Mouse (Mus musculus) embryonic facial prominence, embryonic 14.5 days (tissue): ENCODE data around the gene Zfp800. TPM values are rescaled to one million over a fixed set of nuclear protein-coding genes. Genes with fewer than 3 reads are reported as not detected.

ENCODE experiments used
- ATAC-seq: fragments of 200-750 bp; cut with Nextera tagmentation; 2 replicates; pipeline ENCODE4 v1.8.0; 2017; ENCODE audit warnings: low read depth, moderate number of reproducible peaks, moderate TSS enrichment
- DNase-seq: peaks from one replicate; pipeline ENCODE4 v3.0.0-alpha.2; 2015; ENCODE audit warnings: low spot score
- H3K27ac ChIP-seq: fragments of 300-500 bp; sonication (generic); replicated peaks from 2 replicates; pipeline ENCODE4 v1.5.1; 2014; ENCODE audit warnings: low read depth, mild to moderate bottlenecking, low read length, moderate library complexity
- H3K27me3 ChIP-seq: fragments of 300-500 bp; sonication (generic); replicated peaks from 2 replicates; pipeline ENCODE4 v1.6.1; 2014; ENCODE audit warnings: low read length; ENCODE audit not compliant: control insufficient read depth, insufficient read depth
- H3K36me3 ChIP-seq: fragments of 300-500 bp; sonication (generic); 2 replicates; pipeline ENCODE4 v1.6.1; 2014; ENCODE audit warnings: low read length, mixed read lengths; ENCODE audit not compliant: control insufficient read depth, insufficient read depth
- H3K4me1 ChIP-seq: fragments of 300-500 bp; sonication (generic); 2 replicates; pipeline ENCODE4 v1.6.1; 2014; ENCODE audit warnings: antibody characterized with exemption, low read length; ENCODE audit not compliant: control insufficient read depth, insufficient read depth
- H3K4me2 ChIP-seq: fragments of 300-500 bp; sonication (generic); 2 replicates; pipeline ENCODE4 v1.6.1; 2014; ENCODE audit warnings: low read depth, mild to moderate bottlenecking, low read length, moderate library complexity, mixed read lengths
- H3K4me3 ChIP-seq: fragments of 300-500 bp; sonication (generic); 2 replicates; pipeline ENCODE4 v1.5.1; 2014; ENCODE audit warnings: low read depth, mild to moderate bottlenecking, low read length
- H3K9ac ChIP-seq: fragments of 300-500 bp; sonication (generic); 2 replicates; pipeline ENCODE4 v1.6.1; 2014; ENCODE audit warnings: low read depth, mild to moderate bottlenecking, low read length, moderate library complexity, mixed read lengths
- H3K9me3 ChIP-seq: fragments of 300-500 bp; sonication (generic); 2 replicates; pipeline ENCODE4 v1.6.1; 2016; ENCODE audit warnings: low read length; ENCODE audit not compliant: control insufficient read depth
- WGBS: fragments of 180-500 bp; shearing (Covaris S2); extraction: QIAGEN DNeasy Blood & Tissue Kit; methylation state at CpG from one replicate; pipeline ENCODE4 v1.1.7; 2014; 5-methylcytosine and 5-hydroxymethylcytosine counted together
- polyA plus RNA-seq: library from polyadenylated mRNA; unstranded; fragments of >200 nt; fragmentation: Nextera tagmentation; extraction: Ambion mirVana; gene quantifications from 2 replicates; pipeline ENCODE4 v1.2.1, GENCODE M21; 2014

Gene Zfp800
- polyA plus RNA-seq, 1 experiment from 2014 or later = 19.9 TPM

- Histone ChIP-seq H3K4me3 (no peak overlapping the region), H3K9ac (no peak overlapping the region), H3K4me2 (no peak overlapping the region), H3K27ac (no peak overlapping the region), H3K4me1 (no peaks in the 10 kb centered on the region), H3K36me3 (no peaks in the 10 kb centered on the region), H3K9me3 (no peaks in the 10 kb centered on the region), H3K27me3 (no peaks in the 10 kb centered on the region)
- 71% methylated on average over 2 of the region's 2 CpGs for WGBS
- no peak for ATAC-seq
- DNase-seq = no peak
Observed at GRCm38 (mm10) chr6:28312067-28312466, 85.7 kb downstream of the Zfp800 start.

DNA sequence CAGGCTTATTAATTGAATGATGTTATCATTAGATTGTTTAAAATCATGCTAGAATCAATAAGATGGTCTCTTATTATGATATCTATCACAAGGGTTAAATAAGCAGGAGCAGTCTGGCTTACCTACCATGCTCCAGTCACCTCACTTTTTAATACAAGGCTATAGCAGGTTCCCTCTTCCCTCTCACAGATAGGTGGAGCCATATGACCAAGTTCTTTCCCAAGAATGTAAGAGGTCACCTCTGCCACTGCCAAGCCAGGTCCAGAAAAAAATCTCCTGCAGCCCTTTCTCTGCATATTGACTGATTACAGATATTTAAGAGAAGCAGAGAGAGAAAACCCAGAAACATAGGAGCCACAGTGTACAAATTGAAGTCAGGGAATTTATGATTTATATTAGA, 88.1 kb downstream of the Zfp800 start:
- no peaks in the 10 kb centered on the region for H3K36me3 ChIP-seq
- no peak overlapping the region for H3K27ac ChIP-seq
- H3K27me3 ChIP-seq = no peaks in the 10 kb centered on the region
- H3K4me3 ChIP-seq = no peak overlapping the region
- DNase-seq (peak; percentile 18), ATAC-seq (no peak)
- no peak overlapping the region for H3K4me2 ChIP-seq
- no peaks in the 10 kb centered on the region for H3K9me3 ChIP-seq
- H3K9ac ChIP-seq = no peak overlapping the region
- H3K4me1 ChIP-seq = no peaks in the 10 kb centered on the region

- 86% methylated on average over 3 of the region's 3 CpGs for WGBS
- ATAC-seq = no peak
- no peaks in the 10 kb centered on the region for H3K27me3 ChIP-seq
- no peaks in the 10 kb centered on the region for H3K36me3 ChIP-seq
- no peak overlapping the region for H3K9ac ChIP-seq
- no peaks in the 10 kb centered on the region for H3K4me1 ChIP-seq
- no peak overlapping the region for H3K4me2 ChIP-seq
- no peak overlapping the region for H3K4me3 ChIP-seq
- H3K27ac ChIP-seq = no peak overlapping the region
- DNase-seq = no peak
- H3K9me3 ChIP-seq = no peaks in the 10 kb centered on the region
Observed at GRCm38 (mm10) chr6:28308929-28309328, 88.9 kb downstream of the Zfp800 start.

DNA sequence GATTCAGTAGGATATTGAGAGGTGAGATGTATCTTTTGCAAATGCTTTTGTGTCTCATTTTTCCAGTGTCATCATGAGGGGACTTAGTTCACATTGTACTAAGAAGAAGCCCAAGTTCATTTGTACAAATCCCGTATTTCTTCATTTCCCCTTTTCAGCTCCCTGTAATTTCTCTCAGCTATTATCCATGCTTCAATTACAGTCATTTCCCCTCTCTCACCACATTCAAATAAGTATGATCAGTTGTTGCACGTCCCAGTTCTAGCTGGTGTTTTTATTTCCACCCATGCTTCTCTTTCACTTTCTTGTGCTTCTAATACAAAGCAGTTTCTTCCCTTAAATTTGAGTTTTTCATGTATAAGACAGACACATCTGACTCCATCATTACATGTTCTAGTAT, 91.1 kb downstream of the Zfp800 start:
- H3K9ac ChIP-seq = no peak overlapping the region
- 64% methylated on average over 2 of the region's 2 CpGs for WGBS

DNA sequence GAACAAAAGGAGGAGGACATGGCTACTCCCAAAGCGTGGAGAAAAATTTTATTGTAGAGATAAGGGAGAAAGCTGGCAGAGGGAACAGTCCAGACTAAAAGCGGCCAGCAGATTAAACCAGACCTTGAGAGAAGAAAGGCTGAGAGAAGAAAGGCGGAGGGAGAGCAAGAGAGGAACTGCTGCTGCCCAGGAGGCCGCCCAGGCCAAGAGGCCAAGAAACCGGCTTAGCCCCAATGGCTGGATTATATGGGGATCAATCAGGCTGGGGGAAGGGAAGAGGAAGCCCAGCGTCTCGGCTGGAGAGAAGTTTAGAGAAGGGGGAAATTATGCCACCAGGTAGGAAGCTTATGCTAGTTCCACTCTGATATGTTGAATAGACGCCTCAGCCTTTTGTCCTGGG, 101.5 kb downstream of the Zfp800 start:
- DNase-seq (no peak), ATAC-seq (no peak)
- WGBS = 20% methylated on average over 8 of the region's 8 CpGs
- H3K36me3 ChIP-seq = no peaks in the 10 kb centered on the region
- H3K9me3 ChIP-seq = no peaks in the 10 kb centered on the region
- no peak overlapping the region for H3K4me2 ChIP-seq
- H3K4me3 ChIP-seq = no peak overlapping the region
- no peaks in the 10 kb centered on the region for H3K4me1 ChIP-seq
- H3K27ac ChIP-seq = no peak overlapping the region
- no peaks in the 10 kb centered on the region; the same call in 1 of the 2 replicates for H3K27me3 ChIP-seq
- H3K9ac ChIP-seq = no peak overlapping the region

More for the DNA sequence above, 91.1 kb downstream of the Zfp800 start:
- Histone ChIP-seq H3K27me3 (no peaks in the 10 kb centered on the region), H3K36me3 (no peaks in the 10 kb centered on the region), H3K4me3 (no peak overlapping the region), H3K27ac (no peak overlapping the region), H3K9me3 (no peaks in the 10 kb centered on the region), H3K4me1 (no peaks in the 10 kb centered on the region), H3K4me2 (no peak overlapping the region)
- ATAC-seq = no peak
- DNase-seq = no peak

GRCm38 (mm10) chr6:28295581-28295980, 102.2 kb downstream of the Zfp800 start:
- Histone ChIP-seq H3K27me3 (no peaks in the 10 kb centered on the region; the same call in 1 of the 2 replicates), H3K4me3 (no peak overlapping the region), H3K27ac (no peak overlapping the region), H3K4me2 (no peak overlapping the region), H3K9me3 (no peaks in the 10 kb centered on the region), H3K4me1 (no peaks in the 10 kb centered on the region), H3K9ac (no peak overlapping the region), H3K36me3 (no peaks in the 10 kb centered on the region)
- DNase-seq (no peak), ATAC-seq (no peak)
- WGBS = 70% methylated on average over 7 of the region's 7 CpGs

DNA sequence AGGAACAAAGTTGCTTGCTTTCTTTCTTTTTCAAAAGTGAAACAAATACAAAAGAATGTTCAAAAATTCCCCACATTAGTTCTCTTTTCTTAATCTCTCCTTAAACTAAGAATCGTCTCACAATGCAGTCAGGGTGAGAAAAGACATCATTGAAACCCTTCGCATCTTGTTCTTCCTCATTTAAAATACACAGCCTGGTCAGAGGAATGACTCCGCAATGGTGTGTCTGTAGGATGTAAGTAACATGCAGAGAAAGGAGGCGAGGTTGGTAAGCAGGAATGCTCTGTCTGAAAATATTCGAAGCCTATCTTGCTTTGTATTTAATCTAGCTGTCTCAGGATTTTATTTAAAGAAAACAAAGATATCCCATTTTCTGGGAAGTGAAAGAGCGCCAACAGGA, 105.0 kb downstream of the Zfp800 start:
- no peak overlapping the region for H3K4me2 ChIP-seq
- no peaks in the 10 kb centered on the region for H3K4me1 ChIP-seq
- DNase-seq (no peak), ATAC-seq (no peak)
- H3K27ac ChIP-seq = no peak overlapping the region
- 89% methylated on average over 6 of the region's 6 CpGs for WGBS
- no peaks in the 10 kb centered on the region for H3K36me3 ChIP-seq
- H3K4me3 ChIP-seq = no peak overlapping the region
- H3K9me3 ChIP-seq = no peaks in the 10 kb centered on the region
- H3K9ac ChIP-seq = no peak overlapping the region
- H3K27me3 ChIP-seq = no peaks in the 10 kb centered on the region; the same call in 1 of the 2 replicates

DNA sequence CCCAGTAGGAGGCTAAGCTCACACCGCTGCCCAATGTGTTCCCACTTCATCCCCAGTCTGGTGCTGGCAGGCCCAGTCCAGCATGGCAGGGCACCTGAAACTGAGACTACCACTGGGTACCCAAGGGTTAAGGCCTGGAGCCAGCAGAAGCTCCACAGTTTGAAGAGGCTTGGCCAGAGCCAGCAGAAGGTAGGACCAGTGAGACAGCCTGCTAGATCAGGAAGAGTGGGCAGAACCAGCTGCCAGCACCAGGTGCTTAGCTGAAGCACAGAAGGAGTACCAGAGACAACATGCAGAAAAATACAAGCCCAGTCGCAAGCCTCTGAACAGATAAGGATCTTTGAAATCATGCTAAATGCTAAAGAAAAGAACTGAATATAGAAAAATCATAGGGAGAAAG, 117.9 kb downstream of the Zfp800 start:
- 54% methylated on average over 2 of the region's 2 CpGs for WGBS
- ATAC-seq (no peak), DNase-seq (no peak)
- H3K4me3 ChIP-seq = no peak overlapping the region
- H3K36me3 ChIP-seq = no peaks in the 10 kb centered on the region
- H3K4me1 ChIP-seq = no peaks in the 10 kb centered on the region
- no peaks in the 10 kb centered on the region for H3K27me3 ChIP-seq
- H3K4me2 ChIP-seq = no peak overlapping the region
- H3K27ac ChIP-seq = no peak overlapping the region
- H3K9ac ChIP-seq = no peak overlapping the region
- no peaks in the 10 kb centered on the region for H3K9me3 ChIP-seq

GRCm38 (mm10) chr6:28262198-28262621, 135.6 kb downstream of the Zfp800 start:
- Histone ChIP-seq H3K27ac (peak overlapping the region; percentile 80), H3K36me3 (peaks cover 18% of the 10 kb centered on the region; the same call in 1 of the 2 replicates), H3K4me1 (peaks cover 5% of the 10 kb centered on the region; the same call in 1 of the 2 replicates), H3K9me3 (no peaks in the 10 kb centered on the region), H3K4me2 (peak overlapping the region; percentile 91), H3K4me3 (peak overlapping the region; percentile 88), H3K9ac (peak overlapping the region; percentile 80), H3K27me3 (no peaks in the 10 kb centered on the region)
- WGBS = under 1% methylated on average over 21 of the region's 29 CpGs
- DNase-seq (no peak), ATAC-seq (0 out of 2 replicates have a peak, but pooled peaks have one; percentile 69)
